Mouse (Mus musculus) forebrain, embryonic 13.5 days (tissue): ENCODE results near the gene Espn. TPM values are rescaled to one million over a fixed set of nuclear protein-coding genes. Genes with fewer than 3 reads are reported as not detected.
A peak's percentile ranks its signal among the peaks of the same experiment; 100 is the strongest.

Source experiments
- ATAC-seq: fragments of 200-750 bp; cut with Nextera tagmentation; 2 replicates; pipeline ENCODE4 v1.8.0; 2017
- H3K27ac ChIP-seq: fragments of 300-500 bp; sonication (generic); 2 replicates; pipeline ENCODE4 v1.5.1; 2015; ENCODE audit warnings: inconsistent platforms, mild to moderate bottlenecking, moderate library complexity
- H3K27me3 ChIP-seq: fragments of 300-500 bp; sonication (generic); 2 replicates; pipeline ENCODE4 v1.6.1; 2015; ENCODE audit warnings: mild to moderate bottlenecking, inconsistent platforms
- H3K36me3 ChIP-seq: fragments of 300-500 bp; sonication (generic); 2 replicates; pipeline ENCODE4 v1.6.1; 2015; ENCODE audit warnings: mild to moderate bottlenecking, inconsistent platforms; ENCODE audit not compliant: poor library complexity, severe bottlenecking
- H3K4me1 ChIP-seq: fragments of 300-500 bp; sonication (generic); 2 replicates; pipeline ENCODE4 v1.6.1; 2015; ENCODE audit warnings: inconsistent platforms
- H3K4me2 ChIP-seq: fragments of 300-500 bp; sonication (generic); 2 replicates; pipeline ENCODE4 v1.6.1; 2015; ENCODE audit warnings: inconsistent platforms, mild to moderate bottlenecking, moderate library complexity
- H3K4me3 ChIP-seq: fragments of 300-500 bp; sonication (generic); 2 replicates; pipeline ENCODE4 v1.5.1; 2015; ENCODE audit warnings: mild to moderate bottlenecking, inconsistent platforms
- H3K9ac ChIP-seq: fragments of 300-500 bp; sonication (generic); 2 replicates; pipeline ENCODE4 v1.6.1; 2015; ENCODE audit warnings: mild to moderate bottlenecking, inconsistent platforms
- H3K9me3 ChIP-seq: fragments of 300-500 bp; sonication (generic); replicated peaks from 2 replicates; pipeline ENCODE4 v1.6.1; 2016; ENCODE audit warnings: inconsistent platforms
- WGBS: fragments of 180-500 bp; shearing (Covaris S2); methylation state at CpG from one replicate; pipeline ENCODE4 v1.1.7; 2015; 5-methylcytosine and 5-hydroxymethylcytosine counted together
- polyA plus RNA-seq: library from polyadenylated mRNA; unstranded; fragments of >200 nt; fragmentation: Nextera tagmentation; extraction: Ambion mirVana; gene quantifications from 2 replicates; pipeline ENCODE4 v1.2.1, GENCODE M21; 2015

The Espn gene
- polyA plus RNA-seq, 1 experiment from 2014 or later: 0.13 TPM

DNA sequence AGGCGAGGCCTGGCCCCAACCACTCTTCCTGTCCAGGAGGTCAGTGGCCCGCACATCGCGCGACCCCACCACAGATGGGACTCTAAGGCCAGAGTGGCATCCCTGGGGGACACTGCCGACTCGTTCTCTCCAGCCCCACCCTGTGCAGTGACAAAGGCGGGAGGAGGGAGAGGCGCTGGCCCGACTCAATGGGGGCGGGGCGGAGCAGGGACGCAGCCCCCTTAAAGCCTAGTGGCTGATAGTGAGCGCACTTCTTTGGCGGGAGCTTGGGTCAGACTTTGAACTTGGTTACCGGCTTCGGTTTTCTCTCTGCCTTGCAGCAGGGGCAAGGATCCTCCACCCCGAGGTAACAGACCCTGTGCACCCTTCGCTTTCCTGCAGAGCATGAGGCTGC lies 7.1 kb upstream of the Espn start:
- H3K4me3 ChIP-seq: 0 out of 2 replicates have a peak overlapping the region, but pooled peaks have one; percentile 12
- H3K36me3 ChIP-seq: no peaks in the 10 kb centered on the region
- H3K4me1 ChIP-seq: peaks cover 15% of the 10 kb centered on the region
- no peaks in the 10 kb centered on the region for H3K9me3 ChIP-seq
- under 1% methylated on average over 18 of the region's 19 CpGs for WGBS
- H3K27me3 ChIP-seq: peaks cover 78% of the 10 kb centered on the region
- no peak for ATAC-seq
- no peak overlapping the region for H3K9ac ChIP-seq
- peak overlapping the region; percentile 27 for H3K4me2 ChIP-seq
- H3K27ac ChIP-seq: no peak overlapping the region

- Histone ChIP-seq H3K4me1 (peaks cover 17% of the 10 kb centered on the region), H3K4me3 (peak within 1 kb of the TSS; percentile 12; the same call in 1 of the 2 replicates), H3K4me2 (peak within 1 kb of the TSS; percentile 27), H3K27ac (no peak within 1 kb of the TSS), H3K27me3 (peaks cover 83% of the 10 kb centered on the region), H3K9me3 (no peaks in the 10 kb centered on the region), H3K9ac (no peak within 1 kb of the TSS), H3K36me3 (no peaks in the 10 kb centered on the region)
- no peak for ATAC-seq
- WGBS: 2% methylated on average over 35 of the region's 35 CpGs
Measured at GRCm38 (mm10) chr4:152158585-152159284, 6.6 kb upstream of the Espn start, which contains the start of gene Hes2. Hes2 (plus strand) TSS chr4:152158867.

GRCm38 (mm10) chr4:152157779-152158584 lies 5.8 kb upstream of the Espn start:
- H3K4me2 ChIP-seq: peak overlapping the region; percentile 20
- 15% methylated on average over 21 of the region's 21 CpGs for WGBS

DNA sequence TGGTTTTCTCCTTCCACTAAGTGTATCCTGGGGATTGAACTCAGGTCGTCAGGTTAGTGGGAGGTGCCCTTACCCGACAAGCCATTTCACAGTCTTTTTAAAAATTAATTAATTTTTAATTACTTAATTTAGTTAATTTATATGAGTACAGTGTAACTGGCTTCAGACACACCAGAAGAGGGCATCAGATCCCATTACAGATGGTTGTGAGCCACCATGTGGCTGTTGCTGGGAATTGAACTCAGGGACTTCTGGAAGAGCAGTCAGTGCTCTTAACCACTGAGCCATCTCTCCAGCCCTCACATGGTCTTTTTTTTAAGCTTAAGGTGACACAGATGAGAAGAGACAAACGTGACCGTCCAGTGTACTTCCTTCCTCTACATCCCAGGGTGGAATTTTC lies 2.8 kb upstream of the Espn start:
- no peak for ATAC-seq
- Histone ChIP-seq H3K9me3 (no peaks in the 10 kb centered on the region), H3K4me1 (peaks cover 30% of the 10 kb centered on the region), H3K9ac (no peak overlapping the region), H3K27ac (no peak overlapping the region), H3K4me3 (no peak overlapping the region), H3K4me2 (no peak overlapping the region), H3K36me3 (no peaks in the 10 kb centered on the region), H3K27me3 (peaks cover 90% of the 10 kb centered on the region)
- 69% methylated on average over 4 of the region's 4 CpGs for WGBS

More at GRCm38 (mm10) chr4:152157779-152158584, 5.8 kb upstream of the Espn start:
- no peak for ATAC-seq
- Histone ChIP-seq H3K4me1 (peaks cover 21% of the 10 kb centered on the region), H3K9me3 (no peaks in the 10 kb centered on the region), H3K9ac (no peak overlapping the region), H3K36me3 (no peaks in the 10 kb centered on the region), H3K4me3 (peak overlapping the region; percentile 6; the same call in 1 of the 2 replicates), H3K27ac (no peak overlapping the region), H3K27me3 (peaks cover 90% of the 10 kb centered on the region)

- H3K36me3 ChIP-seq: no peaks in the 10 kb centered on the region
- peak; percentile 56; the same call in 1 of the 2 replicates for ATAC-seq
Measured at GRCm38 (mm10) chr4:152153771-152154177, 1.6 kb upstream of the Espn start.

DNA sequence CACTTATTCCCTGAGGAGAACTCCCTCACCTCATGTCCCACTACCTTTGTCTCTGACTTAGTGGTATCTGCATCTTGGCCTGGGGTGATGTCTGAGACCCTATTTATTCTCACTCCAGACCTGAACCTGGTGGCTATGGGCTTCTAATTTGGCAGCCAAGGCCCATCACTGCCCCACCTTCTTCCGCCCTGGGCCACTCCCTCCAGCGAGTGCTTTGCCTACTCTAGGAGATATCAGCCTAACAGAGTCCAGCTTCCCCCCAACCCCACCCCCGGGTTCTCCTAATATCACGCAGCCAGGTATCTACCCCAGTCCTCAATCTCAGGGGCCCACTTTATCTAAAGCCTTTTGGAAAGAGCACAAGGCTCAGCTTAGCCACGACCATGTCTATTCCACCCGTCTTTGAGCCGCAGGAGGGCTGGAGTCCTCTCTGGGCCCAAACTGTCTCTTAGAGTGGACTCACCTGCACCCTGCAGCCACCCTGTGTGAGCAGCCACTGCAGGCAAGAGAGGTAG lies 663 bp downstream of the Espn start:
- Histone ChIP-seq H3K27me3 (peaks cover 80% of the 10 kb centered on the region), H3K4me2 (peak overlapping the region; percentile 59), H3K9ac (0 out of 2 replicates have a peak overlapping the region, but pooled peaks have one; percentile 45)

More at GRCm38 (mm10) chr4:152153771-152154177, 1.6 kb upstream of the Espn start:
- no peaks in the 10 kb centered on the region for H3K9me3 ChIP-seq
- H3K27me3 ChIP-seq: peaks cover 89% of the 10 kb centered on the region
- no peak overlapping the region for H3K4me3 ChIP-seq
- H3K4me1 ChIP-seq: peaks cover 20% of the 10 kb centered on the region
- H3K4me2 ChIP-seq: peak overlapping the region; percentile 38
- 2% methylated on average over 23 of the region's 23 CpGs for WGBS
- H3K27ac ChIP-seq: no peak overlapping the region
- no peak overlapping the region for H3K9ac ChIP-seq

DNA sequence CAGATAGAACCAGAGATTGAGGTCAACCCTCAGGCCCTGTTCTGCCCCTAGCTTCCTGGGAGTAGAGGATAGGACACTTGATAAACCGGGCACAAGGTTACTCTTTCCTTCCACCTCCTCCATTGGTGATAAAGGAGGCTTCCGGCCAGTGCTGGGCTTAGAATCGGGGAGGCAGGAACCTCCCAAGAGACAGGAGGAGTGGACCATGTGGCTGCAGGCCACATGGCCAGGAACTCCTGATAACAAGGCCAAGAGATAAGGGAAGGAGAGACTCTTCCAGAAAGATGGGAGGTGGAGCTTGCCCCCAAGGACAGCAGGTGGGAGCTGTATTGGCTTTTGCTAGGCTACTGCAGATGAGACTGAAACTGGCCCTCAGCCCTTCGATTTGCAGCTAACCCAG lies 1.6 kb downstream of the Espn start:
- no peak overlapping the region for H3K9ac ChIP-seq
- H3K36me3 ChIP-seq: no peaks in the 10 kb centered on the region
- ATAC-seq: no peak
- peaks cover 78% of the 10 kb centered on the region for H3K27me3 ChIP-seq
- no peaks in the 10 kb centered on the region for H3K9me3 ChIP-seq
- WGBS: 78% methylated on average over 4 of the region's 4 CpGs
- no peak overlapping the region for H3K27ac ChIP-seq
- no peak overlapping the region for H3K4me3 ChIP-seq
- peaks cover 15% of the 10 kb centered on the region for H3K4me1 ChIP-seq
- no peak overlapping the region for H3K4me2 ChIP-seq

More for the DNA sequence above, 663 bp downstream of the Espn start:
- Histone ChIP-seq H3K27ac (no peak overlapping the region), H3K36me3 (no peaks in the 10 kb centered on the region), H3K4me3 (peak overlapping the region; percentile 31), H3K9me3 (no peaks in the 10 kb centered on the region), H3K4me1 (peaks cover 15% of the 10 kb centered on the region)
- 21% methylated on average over 7 of the region's 7 CpGs for WGBS
- ATAC-seq: no peak

DNA sequence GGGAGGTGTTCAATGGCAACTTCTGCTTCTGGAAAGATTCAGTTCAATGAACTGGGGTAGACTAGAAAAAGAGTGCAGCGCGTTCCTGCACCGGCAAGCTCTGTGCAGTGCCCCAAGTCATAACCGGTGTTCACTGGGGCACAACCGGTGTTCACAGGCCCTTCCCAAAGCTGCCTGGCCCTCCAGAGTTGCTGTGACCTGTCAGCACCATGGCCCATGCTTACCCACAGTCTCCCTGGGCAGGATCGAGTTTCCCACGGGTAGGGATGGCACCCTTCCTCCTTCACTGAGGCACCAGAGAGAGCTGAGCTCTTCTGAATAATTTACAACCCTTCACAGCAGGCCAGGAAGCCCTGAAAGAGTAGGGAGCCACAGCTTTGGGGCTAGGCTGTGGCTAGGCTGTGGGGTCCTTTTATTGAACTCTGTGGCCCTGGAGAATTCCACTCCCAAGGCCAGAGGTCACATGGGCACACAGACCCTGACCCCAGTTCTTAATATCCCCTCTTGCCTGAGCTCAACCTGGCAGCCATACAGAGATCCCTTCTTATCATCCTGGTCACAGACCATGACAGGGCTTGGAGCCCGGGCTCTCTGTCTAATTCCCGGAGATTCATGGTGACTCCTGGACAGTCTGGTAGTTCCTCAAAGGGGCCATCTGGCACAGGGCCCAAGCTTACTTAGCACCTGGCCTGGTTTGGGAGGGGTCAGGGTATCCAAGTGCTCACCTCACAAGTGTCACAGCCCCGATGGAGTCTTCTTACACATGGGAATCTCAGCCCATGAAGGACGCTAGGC lies 5.9 kb downstream of the Espn start:
- H3K9me3 ChIP-seq: no peaks in the 10 kb centered on the region
- no peaks in the 10 kb centered on the region for H3K4me1 ChIP-seq
- H3K4me3 ChIP-seq: no peak overlapping the region
- no peaks in the 10 kb centered on the region for H3K36me3 ChIP-seq
- H3K27me3 ChIP-seq: peaks cover 47% of the 10 kb centered on the region
- 72% methylated on average over 11 of the region's 11 CpGs for WGBS
- no peak overlapping the region for H3K9ac ChIP-seq
- no peak overlapping the region for H3K27ac ChIP-seq
- no peak for ATAC-seq
- H3K4me2 ChIP-seq: no peak overlapping the region

DNA sequence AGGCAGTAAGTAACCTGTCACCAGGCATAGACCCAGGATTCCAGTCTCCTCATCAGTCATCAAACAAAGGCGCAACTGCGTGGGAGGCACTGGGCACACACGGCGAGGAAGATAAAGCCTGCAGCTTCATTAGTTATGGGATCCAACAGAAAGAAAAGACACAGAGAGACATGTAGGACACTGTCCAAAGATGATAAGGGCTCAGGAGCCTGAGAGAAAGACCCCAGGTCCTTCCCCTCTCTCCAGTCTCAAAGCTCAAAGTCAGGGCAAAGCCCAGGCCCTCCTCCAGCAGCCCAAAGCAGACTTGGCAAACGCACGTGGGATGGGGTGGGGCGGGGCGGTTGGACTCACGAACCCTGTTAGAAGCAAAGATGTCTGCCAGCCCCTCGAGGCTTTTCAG lies 6.7 kb downstream of the Espn start:
- Histone ChIP-seq H3K4me3 (no peak overlapping the region), H3K36me3 (no peaks in the 10 kb centered on the region), H3K27ac (no peak overlapping the region), H3K27me3 (peaks cover 46% of the 10 kb centered on the region), H3K9me3 (no peaks in the 10 kb centered on the region), H3K4me1 (no peaks in the 10 kb centered on the region), H3K9ac (no peak overlapping the region), H3K4me2 (no peak overlapping the region)
- WGBS: 75% methylated on average over 10 of the region's 10 CpGs
- no peak for ATAC-seq

DNA sequence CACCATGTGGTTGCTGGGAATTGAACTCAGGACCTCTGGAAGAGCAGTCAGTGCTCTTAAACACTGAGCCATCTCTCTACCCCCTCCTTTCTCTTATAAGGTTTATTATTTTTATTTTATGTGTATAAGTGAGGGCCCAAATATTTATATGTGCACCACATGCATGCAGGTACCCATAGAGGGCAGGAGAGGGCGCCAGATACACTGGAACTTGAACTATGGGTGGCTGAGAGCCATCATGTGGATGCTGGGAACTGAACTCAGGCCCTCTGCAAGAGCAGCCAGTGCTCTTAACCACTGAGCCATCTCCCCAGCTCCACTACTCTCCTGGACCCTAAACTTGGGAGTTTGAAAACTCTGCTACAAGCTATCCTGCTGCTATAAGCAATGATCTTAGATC lies 8.5 kb downstream of the Espn start:
- no peaks in the 10 kb centered on the region for H3K36me3 ChIP-seq
- H3K9me3 ChIP-seq: no peaks in the 10 kb centered on the region
- 22% methylated on average over 1 of the region's 1 CpGs for WGBS
- H3K4me1 ChIP-seq: peaks cover 4% of the 10 kb centered on the region
- H3K27ac ChIP-seq: no peak overlapping the region
- H3K4me2 ChIP-seq: no peak overlapping the region
- H3K4me3 ChIP-seq: no peak overlapping the region
- no peak for ATAC-seq
- H3K9ac ChIP-seq: no peak overlapping the region
- peaks cover 44% of the 10 kb centered on the region for H3K27me3 ChIP-seq

DNA sequence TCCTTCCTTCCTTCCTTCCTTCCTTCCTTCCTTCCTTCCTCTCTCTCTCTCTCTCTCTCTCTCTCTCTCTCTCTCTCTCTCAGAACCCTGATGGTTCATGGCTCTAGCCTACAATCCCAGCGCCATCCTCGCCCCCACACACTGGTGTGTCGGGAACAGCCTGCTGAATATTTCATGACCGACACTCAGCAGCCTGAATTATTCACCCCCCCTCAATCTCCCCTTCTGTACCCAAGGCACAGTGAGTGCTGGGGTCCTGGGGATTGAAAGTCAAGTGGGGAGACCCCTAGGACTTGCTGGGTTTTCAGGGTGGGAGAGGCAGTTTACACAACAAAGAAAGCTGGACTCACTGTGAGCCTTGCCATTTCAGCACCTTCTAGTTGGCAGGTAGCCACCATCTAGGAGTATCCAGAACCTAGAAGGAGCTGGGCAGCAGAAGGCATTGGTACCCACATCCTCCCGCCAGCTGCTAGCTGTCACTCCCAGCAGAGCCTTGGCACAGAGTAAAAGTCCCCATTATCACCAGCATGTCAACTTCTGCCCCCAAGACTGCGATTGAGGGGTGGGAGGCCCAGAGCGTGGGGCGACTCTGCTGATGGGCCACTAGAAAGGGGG lies 10.5 kb downstream of the Espn start:
- ATAC-seq: peak; percentile 34; the same call in 1 of the 2 replicates
- Histone ChIP-seq H3K4me2 (no peak overlapping the region), H3K9me3 (no peaks in the 10 kb centered on the region), H3K4me1 (peaks cover 11% of the 10 kb centered on the region), H3K4me3 (no peak overlapping the region), H3K36me3 (no peaks in the 10 kb centered on the region), H3K9ac (no peak overlapping the region), H3K27me3 (peaks cover 50% of the 10 kb centered on the region), H3K27ac (no peak overlapping the region)
- WGBS: 77% methylated on average over 8 of the region's 8 CpGs
